Mouse (Mus musculus) A20 (cell line): Measurements from ENCODE around the gene Gbp5.

ENCODE experiments used
- DNase-seq: peaks from one replicate; pipeline ENCODE4 v3.0.0-alpha.2; 2011; ENCODE audit warnings: low read depth, low spot score

Gene Gbp5

GRCm38 (mm10) chr3:142493536-142494061 lies at the start of gene Gbp5:
Gbp5 (plus strand) TSS chr3:142493978.
- DNase-seq: peak; percentile 68

DNA sequence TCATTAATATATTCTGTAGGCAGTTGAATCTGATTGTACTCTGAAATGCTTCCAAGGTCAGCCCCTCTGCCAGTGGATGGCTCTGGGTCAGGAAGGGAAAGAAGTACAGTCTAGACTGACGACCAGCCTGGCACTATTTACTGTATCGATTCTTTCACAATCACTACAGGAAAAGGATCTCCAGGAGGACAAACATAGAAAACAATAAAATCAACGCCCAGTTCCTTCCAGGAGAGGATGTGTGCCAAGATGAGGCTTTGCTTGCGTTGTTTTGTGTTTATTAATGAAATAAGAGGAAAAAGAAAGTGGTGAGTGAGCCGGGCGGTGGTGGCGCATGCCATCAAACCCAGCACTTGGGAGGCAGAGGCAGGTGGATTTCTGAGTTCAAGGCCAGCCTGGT lies 39.6 kb upstream of the Gbp5 start:
- DNase-seq: no peak

GRCm38 (mm10) chr3:142459241-142459640 lies 34.5 kb upstream of the Gbp5 start:
- no peak for DNase-seq

DNA sequence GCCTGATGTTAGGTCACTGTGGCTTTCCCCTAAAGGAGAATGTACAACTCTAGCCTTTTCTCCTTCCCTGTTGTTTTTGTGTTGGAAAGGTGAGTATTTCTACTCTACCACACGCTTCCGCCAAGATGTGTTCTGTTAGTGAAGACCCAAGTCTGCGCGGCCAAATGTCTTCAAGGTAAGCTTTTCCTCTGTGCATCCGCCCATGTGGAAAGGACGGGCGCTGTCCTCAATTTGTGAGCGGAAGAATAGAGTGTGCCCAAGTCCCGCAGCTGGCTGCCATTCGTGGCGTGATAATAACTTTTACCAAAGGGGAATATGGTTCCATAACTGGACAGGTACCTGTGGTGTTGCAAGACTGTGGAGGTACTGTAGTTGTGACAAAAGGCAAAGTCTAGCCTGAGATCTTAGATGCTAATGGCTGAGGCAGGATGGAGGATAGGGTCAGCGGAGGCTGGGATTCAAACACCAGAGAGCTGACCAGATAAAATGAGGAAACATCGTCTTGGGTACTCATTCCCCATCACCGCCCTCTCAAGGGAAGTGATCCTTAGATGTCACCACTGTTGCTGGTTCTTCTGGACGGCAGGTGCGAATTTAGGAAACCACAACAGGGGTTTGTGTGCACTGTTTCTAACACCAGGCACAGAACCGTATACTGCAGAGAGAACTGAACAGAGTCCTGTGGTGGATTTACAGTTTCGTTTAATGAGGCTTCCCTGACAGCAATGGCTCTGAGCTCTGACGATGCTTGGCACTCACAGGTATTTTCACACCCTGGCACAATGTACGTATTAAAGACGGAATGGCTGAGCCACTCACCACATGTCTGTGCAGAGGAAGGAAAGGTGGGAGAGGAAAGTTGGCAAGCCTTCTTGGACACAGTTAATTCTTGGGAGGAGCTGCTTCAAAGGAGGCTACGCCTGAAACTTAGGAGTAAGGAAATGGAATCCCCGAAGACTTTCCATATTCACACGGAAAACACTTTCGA lies 30.7 kb upstream of the Gbp5 start:
- no peak for DNase-seq

GRCm38 (mm10) chr3:142474349-142474983 lies 19.3 kb upstream of the Gbp5 start:
- DNase-seq: peak; percentile 75

GRCm38 (mm10) chr3:142475913-142476312 lies 17.9 kb upstream of the Gbp5 start:
- DNase-seq: peak; percentile 70

DNA sequence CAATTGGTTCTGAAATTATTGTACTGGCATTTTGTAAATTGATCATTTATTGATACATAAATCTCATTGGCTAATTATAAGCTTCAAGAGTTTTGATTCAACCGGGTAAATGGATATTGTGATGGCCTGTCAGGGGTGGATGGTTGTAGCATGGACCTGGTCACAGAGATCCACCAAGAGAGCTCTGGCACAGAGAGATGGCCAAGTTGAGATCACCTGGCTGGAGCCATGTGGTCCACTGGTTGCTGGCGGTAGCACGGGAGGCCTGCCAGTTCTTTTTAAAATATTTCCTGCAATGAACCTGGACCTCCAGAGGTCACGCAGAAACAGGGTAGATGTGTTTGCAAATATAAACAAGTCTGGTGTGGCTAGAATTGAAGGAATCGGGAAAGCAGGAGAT lies 15.9 kb upstream of the Gbp5 start:
- DNase-seq: no peak

DNA sequence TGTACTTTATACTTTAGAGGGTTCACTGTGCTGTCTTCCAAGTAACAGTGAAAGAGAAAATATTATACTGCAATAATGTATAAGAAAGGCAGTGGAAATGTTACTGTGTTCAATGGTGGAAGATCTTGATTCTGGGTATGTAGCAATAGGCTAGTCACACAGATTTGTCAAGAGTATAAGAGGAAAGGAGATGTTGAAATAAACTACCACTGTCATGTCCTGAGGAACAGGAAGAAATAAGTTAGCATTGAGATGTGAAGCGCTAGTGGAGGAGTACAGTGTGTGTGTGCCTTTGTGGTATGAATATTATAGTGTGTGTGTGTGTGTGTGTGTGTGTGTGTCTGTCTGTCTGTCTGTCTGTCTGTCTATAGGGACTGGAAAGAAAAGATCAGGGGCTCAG lies 15.4 kb upstream of the Gbp5 start:
- no peak for DNase-seq

DNA sequence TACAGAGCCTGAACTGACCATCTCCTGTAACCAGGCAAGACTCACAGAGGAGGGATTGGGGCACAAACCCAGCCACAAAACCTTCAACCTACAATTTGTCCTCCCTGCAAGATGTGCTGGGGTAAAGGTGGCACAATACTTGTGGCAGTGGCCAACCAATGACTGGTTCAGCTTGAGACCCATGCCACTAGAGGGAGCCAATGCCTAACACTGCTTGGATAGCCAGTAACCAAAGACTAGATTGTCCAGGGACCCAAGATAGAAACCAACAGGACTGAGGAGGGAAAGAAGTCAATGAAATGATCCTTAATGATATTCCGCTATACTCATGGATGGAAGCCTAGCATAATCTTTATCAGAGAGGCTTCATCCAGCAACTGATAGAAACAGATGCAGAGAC lies 3.3 kb upstream of the Gbp5 start:
- DNase-seq: peak; percentile 76

DNA sequence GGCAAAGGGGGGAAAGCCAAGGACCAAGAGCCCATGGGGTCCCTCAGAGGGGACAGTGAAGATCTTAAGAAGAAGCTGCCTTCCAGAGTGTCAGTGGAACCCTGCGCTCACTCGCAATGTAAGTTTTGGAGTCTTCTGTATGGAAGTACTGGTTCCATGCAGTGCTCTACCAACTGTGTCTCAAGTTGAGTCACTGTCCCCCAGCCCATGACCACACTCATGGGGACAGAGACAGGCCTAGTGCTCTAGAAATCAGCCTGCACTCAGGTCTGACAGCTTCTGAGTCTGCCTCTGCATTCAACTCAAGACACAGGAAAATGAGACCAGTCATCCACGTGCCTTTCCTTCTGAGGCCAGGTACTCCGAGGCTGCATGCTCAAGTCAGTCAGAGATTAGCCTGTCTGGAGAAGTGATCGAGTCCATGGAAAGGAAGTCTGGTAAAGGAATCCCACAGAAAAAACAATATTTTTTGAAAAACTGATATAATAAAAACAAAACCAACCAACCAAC lies 1.4 kb downstream of the Gbp5 start:
- DNase-seq: no peak

- peak; percentile 53 for DNase-seq
Measured at GRCm38 (mm10) chr3:142496113-142497101, 2.6 kb downstream of the Gbp5 start.

GRCm38 (mm10) chr3:142497123-142497841 lies 3.5 kb downstream of the Gbp5 start:
- peak; percentile 15 for DNase-seq

- no peak for DNase-seq
Measured at GRCm38 (mm10) chr3:142498941-142499340, 5.2 kb downstream of the Gbp5 start.

DNA sequence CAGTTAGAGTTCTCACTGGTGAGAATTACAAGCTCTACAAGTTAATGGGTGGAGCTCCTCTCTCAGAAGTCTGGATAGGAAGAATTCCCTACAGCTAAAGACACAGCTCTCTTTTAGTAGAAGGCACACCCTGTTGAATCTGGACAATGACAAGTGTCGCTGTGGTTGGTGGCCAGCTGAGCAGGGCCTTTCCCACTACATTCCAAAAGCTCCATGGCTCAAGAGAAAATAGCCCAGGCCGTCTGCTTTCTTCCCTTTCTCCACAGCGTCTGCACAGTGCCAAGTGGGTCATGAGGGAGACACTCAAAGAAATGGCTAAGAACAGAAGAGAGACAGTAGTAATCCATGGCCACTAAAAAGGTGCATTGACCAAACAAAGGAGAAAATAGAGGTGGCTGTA lies 34.3 kb downstream of the Gbp5 start:
- DNase-seq: no peak

DNA sequence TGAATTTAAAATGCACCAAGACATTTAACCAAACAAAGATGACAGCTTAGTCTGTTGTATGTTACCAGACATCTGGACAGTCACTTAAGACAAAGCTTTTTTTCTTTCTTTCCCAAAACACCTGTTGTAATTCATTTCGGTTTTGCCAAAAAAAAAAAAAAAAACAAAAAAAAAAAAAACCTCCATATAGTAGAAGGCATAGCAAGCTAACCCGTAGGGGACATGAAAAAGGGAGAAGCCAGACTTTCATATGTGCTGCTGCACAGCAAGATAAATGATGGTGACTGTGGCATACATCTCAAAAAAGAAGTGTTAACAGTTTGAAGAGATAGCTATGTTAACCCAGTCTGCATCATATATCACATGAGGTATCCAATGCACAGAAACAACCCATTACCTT lies 35.8 kb downstream of the Gbp5 start:
- no peak for DNase-seq

GRCm38 (mm10) chr3:142530087-142530953 lies 36.5 kb downstream of the Gbp5 start, which contains the start of gene Gbp7:
Gbp7 (plus strand) TSS chr3:142530342.
- peak; percentile 62 for DNase-seq

- DNase-seq: no peak
Measured at GRCm38 (mm10) chr3:142531595-142531994, 37.8 kb downstream of the Gbp5 start.

- no peak for DNase-seq
Measured at GRCm38 (mm10) chr3:142533185-142533584, 39.4 kb downstream of the Gbp5 start.

GRCm38 (mm10) chr3:142535667-142536066 lies 41.9 kb downstream of the Gbp5 start:
- DNase-seq: no peak
